Mouse (Mus musculus) kidney, adult 11 months (tissue): Measurements from ENCODE around the gene Lypd6b.

Experiments used
- DNase-seq: peaks from one replicate; pipeline ENCODE4 v3.0.0; 2022

Gene Lypd6b

GRCm38 (mm10) chr2:49771172-49771571 is 16.3 kb upstream of the Lypd6b start:
- DNase-seq: no peak

- DNase-seq: no peak
These were observed 14.1 kb upstream of the Lypd6b start for GRCm38 (mm10) chr2:49773194-49773931.

- no peak for DNase-seq
These were observed 13.3 kb upstream of the Lypd6b start for GRCm38 (mm10) chr2:49774180-49774579.

- no peak for DNase-seq
These were observed 12.3 kb upstream of the Lypd6b start for GRCm38 (mm10) chr2:49775187-49775586.

- no peak for DNase-seq
These were observed 11.8 kb upstream of the Lypd6b start for GRCm38 (mm10) chr2:49775735-49776134.

- no peak for DNase-seq
These were observed 11.1 kb upstream of the Lypd6b start for GRCm38 (mm10) chr2:49776407-49776806.

GRCm38 (mm10) chr2:49788051-49788418 is 547 bp downstream of the Lypd6b start:
- DNase-seq: no peak

- DNase-seq: no peak
These were observed 1.2 kb downstream of the Lypd6b start for GRCm38 (mm10) chr2:49788643-49789042.

- DNase-seq: no peak
These were observed 1.6 kb downstream of the Lypd6b start for GRCm38 (mm10) chr2:49789078-49789477.

GRCm38 (mm10) chr2:49789504-49789903 is 2.0 kb downstream of the Lypd6b start:
- DNase-seq: no peak

GRCm38 (mm10) chr2:49797444-49798143 is 10.1 kb downstream of the Lypd6b start:
- DNase-seq: no peak

- DNase-seq: no peak
These were observed 17.0 kb downstream of the Lypd6b start for GRCm38 (mm10) chr2:49804448-49804847.

- DNase-seq: no peak
These were observed 18.4 kb downstream of the Lypd6b start for GRCm38 (mm10) chr2:49805736-49806371.

- DNase-seq: no peak
These were observed 22.0 kb downstream of the Lypd6b start for GRCm38 (mm10) chr2:49809496-49809895.

- no peak for DNase-seq
These were observed 23.9 kb downstream of the Lypd6b start for GRCm38 (mm10) chr2:49811420-49811819.

GRCm38 (mm10) chr2:49811871-49812363 is 24.4 kb downstream of the Lypd6b start:
- DNase-seq: peak; percentile 54

GRCm38 (mm10) chr2:49813151-49813550 is 25.7 kb downstream of the Lypd6b start:
- no peak for DNase-seq

- DNase-seq: no peak
These were observed 26.5 kb downstream of the Lypd6b start for GRCm38 (mm10) chr2:49814011-49814410.

- DNase-seq: no peak
These were observed 28.3 kb downstream of the Lypd6b start for GRCm38 (mm10) chr2:49815696-49816320.

- no peak for DNase-seq
These were observed 29.1 kb downstream of the Lypd6b start for GRCm38 (mm10) chr2:49816549-49816948.

- DNase-seq: no peak
These were observed 29.7 kb downstream of the Lypd6b start for GRCm38 (mm10) chr2:49817151-49817550.

- DNase-seq: no peak
These were observed 30.6 kb downstream of the Lypd6b start for GRCm38 (mm10) chr2:49818126-49818525.

- no peak for DNase-seq
These were observed 34.8 kb downstream of the Lypd6b start for GRCm38 (mm10) chr2:49822312-49822711.
